Mouse (Mus musculus) kidney, adult 2 months (tissue): Measurements from ENCODE around the gene Zfp697. TPM values are rescaled to one million over a fixed set of nuclear protein-coding genes. Genes with fewer than 3 reads are reported as not detected.
A peak's percentile ranks its signal among the peaks of the same experiment; 100 is the strongest.

Experiments
- DNase-seq: peaks from one replicate; pipeline ENCODE4 v3.0.0; 2021
- H3K27ac ChIP-seq: fragments of 200-500 bp; 2 replicates; pipeline ENCODE4 v1.5.1; 2012; ENCODE audit warnings: low read depth, low read length, control low read depth, inconsistent platforms; ENCODE audit not compliant: insufficient read depth
- H3K27me3 ChIP-seq: fragments of 200-500 bp; replicated peaks from 2 replicates; pipeline ENCODE4 v1.6.1; 2012; ENCODE audit warnings: mild to moderate bottlenecking, moderate library complexity, low read length, inconsistent platforms; ENCODE audit not compliant: control insufficient read depth, insufficient read depth
- H3K36me3 ChIP-seq: fragments of 200-500 bp; 2 replicates; pipeline ENCODE4 v1.6.1; 2012; ENCODE audit warnings: mild to moderate bottlenecking, moderate library complexity, low read length, inconsistent platforms; ENCODE audit not compliant: control insufficient read depth, insufficient read depth
- H3K4me1 ChIP-seq: fragments of 200-500 bp; 2 replicates; pipeline ENCODE4 v1.6.1; 2011; ENCODE audit warnings: low read length; ENCODE audit not compliant: control insufficient read depth, insufficient read depth
- H3K4me3 ChIP-seq: fragments of 200-500 bp; 2 replicates; pipeline ENCODE4 v1.5.1; 2011; ENCODE audit warnings: mild to moderate bottlenecking, low read depth, low read length, control low read depth; ENCODE audit not compliant: insufficient read depth
- CTCF ChIP-seq: fragments of 200-500 bp; conservative IDR thresholded peaks from 2 replicates; pipeline ENCODE4 v1.5.1; 2011; ENCODE audit warnings: low read depth, mild to moderate bottlenecking, control low read depth, low read length, moderate library complexity, mixed read lengths; ENCODE audit not compliant: insufficient read depth, insufficient read length
- POLR2A ChIP-seq: fragments of 200-500 bp; IDR thresholded peaks from one replicate; pipeline ENCODE4 v1.6.1; 2011; ENCODE audit warnings: low read depth, low read length, control low read depth
- WGBS: fragments of 180-500 bp; shearing (Covaris S2); methylation state at CpG from one replicate; pipeline ENCODE4 v1.1.7; 2018; 5-methylcytosine and 5-hydroxymethylcytosine counted together
- polyA plus RNA-seq: library from polyadenylated mRNA; depleted of rRNA; stranded (reverse); fragments of >200 nt; gene quantifications from 2 replicates; pipeline ENCODE4 v1.2.3, GENCODE M21; 2012; rRNA removed

Gene Zfp697
- polyA plus RNA-seq, 1 experiment = 14.7 TPM

DNA sequence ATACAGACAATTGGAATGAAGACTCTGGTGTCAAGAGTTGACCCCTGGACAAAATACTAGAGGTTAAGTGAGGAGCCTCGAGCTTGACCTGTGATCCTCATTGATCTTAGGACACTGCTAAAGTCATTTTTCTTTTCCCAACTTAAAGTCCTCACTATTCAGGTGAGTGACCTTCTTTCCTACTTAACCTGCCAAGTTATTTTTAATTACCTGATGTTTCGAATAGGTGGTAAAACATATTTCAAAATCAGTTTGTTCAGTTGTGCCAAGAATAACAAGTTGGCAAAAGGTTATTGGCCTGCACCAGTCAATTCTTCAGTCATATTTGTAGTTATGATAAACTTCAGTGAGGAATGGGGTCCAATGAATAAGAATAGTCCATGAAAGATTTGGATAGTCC, 369.9 kb downstream of the Zfp697 start:
- H3K36me3 ChIP-seq = peaks cover 5% of the 10 kb centered on the region
- no peak overlapping the region for H3K4me3 ChIP-seq
- H3K4me1 ChIP-seq = no peaks in the 10 kb centered on the region
- DNase-seq = no peak
- TF ChIP-seq POLR2A (no peak), CTCF (no peak)
- WGBS = 49% methylated on average over 2 of the region's 2 CpGs
- H3K27ac ChIP-seq = no peak overlapping the region
- H3K27me3 ChIP-seq = no peaks in the 10 kb centered on the region

DNA sequence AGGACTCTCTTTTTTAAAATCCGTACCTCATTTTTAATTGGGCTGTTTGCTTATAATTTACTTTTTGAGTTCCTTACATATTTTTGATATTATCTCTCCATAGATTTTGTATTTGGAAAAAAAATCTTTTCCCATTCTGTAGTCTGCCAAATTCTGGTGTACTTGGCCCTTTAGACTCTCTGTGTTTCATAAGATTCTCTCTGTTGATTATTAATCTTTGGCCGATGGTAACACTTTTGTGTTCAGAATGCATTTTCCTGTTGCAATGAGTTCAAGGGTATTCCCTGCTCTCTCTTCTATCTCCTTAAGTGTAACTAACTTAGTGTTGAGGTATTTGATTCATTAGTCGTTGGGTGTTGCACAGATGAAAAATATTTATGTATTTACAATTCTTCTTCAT, 374.6 kb downstream of the Zfp697 start:
- 53% methylated on average over 3 of the region's 3 CpGs for WGBS

DNA sequence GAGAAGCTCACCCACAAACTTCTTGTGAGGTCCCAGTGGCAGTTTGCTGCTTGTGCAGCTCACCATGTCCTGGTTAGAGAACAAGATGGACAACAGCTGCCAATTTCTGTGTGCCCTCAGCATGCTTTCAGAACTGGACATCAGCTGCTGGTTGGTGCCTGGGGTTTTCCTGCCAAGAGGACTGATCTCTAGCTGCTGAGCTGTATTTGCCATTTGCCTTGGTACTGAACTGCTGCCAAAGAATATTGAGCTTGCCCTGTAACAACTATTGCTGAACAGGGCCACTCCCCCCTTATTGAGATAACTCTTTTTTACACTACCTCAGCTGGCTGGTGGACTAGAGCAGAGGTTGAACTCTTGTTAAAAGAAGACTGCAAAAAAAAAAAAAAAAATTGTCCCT, 381.9 kb downstream of the Zfp697 start:
- no peak overlapping the region for H3K27ac ChIP-seq
- H3K36me3 ChIP-seq = no peaks in the 10 kb centered on the region
- DNase-seq = peak; percentile 54

More for the DNA sequence above, 374.6 kb downstream of the Zfp697 start:
- H3K36me3 ChIP-seq = peaks cover under 1% of the 10 kb centered on the region; the same call in 1 of the 2 replicates
- H3K27me3 ChIP-seq = no peaks in the 10 kb centered on the region
- H3K27ac ChIP-seq = no peak overlapping the region
- TF ChIP-seq CTCF = no peak
- peak; percentile 73 for DNase-seq
- no peak overlapping the region for H3K4me3 ChIP-seq
- H3K4me1 ChIP-seq = no peaks in the 10 kb centered on the region; the same call in 1 of the 2 replicates

DNA sequence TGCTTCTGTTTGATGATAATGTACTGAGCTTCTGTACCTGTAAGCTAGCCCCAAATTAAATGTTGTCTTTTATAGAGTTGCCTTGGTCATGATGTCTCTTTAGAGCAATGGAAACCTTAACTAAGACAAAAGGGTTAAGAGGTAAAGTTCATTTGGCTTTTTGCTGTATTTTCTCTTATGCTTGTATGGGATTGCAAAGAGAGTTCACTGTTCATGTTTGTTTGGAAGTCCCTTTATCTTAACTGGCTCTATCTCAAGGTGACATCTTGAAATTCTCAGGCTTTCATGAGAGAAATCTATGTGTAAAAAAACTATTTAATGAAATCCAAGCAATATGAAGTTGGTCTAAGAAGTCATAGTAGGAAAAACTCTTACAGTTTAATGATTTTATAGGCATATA, 398.7 kb downstream of the Zfp697 start:
- H3K36me3 ChIP-seq = no peaks in the 10 kb centered on the region
- no peak for DNase-seq
- TF ChIP-seq POLR2A (no peak), CTCF (no peak)
- no peak overlapping the region for H3K4me3 ChIP-seq
- no peaks in the 10 kb centered on the region for H3K4me1 ChIP-seq
- H3K27me3 ChIP-seq = no peaks in the 10 kb centered on the region
- no peak overlapping the region for H3K27ac ChIP-seq

More for the DNA sequence above, 381.9 kb downstream of the Zfp697 start:
- H3K27me3 ChIP-seq = no peaks in the 10 kb centered on the region
- H3K4me3 ChIP-seq = no peak overlapping the region
- TF ChIP-seq POLR2A (no peak), CTCF (no peak)
- H3K4me1 ChIP-seq = no peaks in the 10 kb centered on the region; the same call in 1 of the 2 replicates

DNA sequence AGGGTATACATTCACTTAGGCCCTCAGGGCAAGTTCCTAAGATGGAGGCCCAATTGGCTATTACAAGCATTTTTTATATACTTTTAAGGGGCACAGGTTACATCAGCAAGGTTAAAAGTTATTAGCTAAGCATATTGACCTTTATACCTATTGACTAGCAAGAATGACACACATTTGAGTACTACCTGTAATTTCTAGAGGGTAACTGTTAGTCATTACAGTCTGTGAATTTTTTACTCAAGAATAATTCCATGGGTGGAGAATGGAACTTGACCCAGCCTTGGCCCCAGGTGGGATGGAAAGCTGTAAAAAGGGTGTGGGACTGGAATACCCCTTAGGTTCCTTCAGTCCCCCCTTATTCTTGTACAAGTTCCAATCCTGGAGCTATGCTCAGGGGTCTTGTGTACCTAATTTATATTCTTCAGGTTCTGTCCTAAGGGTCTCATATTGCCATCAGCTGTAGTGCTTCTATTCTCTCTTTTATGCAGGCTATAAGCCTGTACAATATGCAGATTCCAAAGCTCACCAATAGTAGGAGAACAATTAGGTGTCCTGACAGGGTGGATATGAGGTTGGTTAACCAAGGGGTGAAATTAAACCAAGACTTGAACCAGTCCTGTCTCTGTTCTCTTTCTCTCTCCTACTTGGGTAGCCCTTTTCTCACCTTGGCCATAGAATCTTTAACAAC, 400.1 kb downstream of the Zfp697 start:
- Histone ChIP-seq H3K27ac (no peak overlapping the region), H3K27me3 (no peaks in the 10 kb centered on the region), H3K4me1 (no peaks in the 10 kb centered on the region), H3K36me3 (no peaks in the 10 kb centered on the region), H3K4me3 (no peak overlapping the region)
- DNase-seq = peak; percentile 58
- TF ChIP-seq CTCF (no peak), POLR2A (no peak)

DNA sequence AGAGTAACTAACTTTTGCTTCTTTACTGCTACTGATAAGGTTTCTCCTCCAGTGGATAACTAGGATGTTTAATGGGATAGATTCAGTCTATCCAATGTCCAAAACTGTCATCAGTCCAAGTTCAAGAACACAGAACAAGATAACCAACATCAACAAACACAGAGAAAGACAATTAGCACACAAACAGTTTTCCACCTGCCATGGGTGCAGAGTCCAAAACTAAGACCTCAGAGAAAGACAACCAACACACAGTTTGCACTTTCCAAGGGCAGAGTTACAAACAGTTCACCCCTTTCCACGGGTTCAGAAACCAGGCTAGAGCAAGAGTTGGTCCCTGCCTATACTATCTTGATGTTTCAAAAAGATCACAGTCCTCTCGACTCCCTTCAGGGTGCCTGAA, 404.3 kb downstream of the Zfp697 start:
- no peak for TF ChIP-seq CTCF
- TF ChIP-seq POLR2A = no peak
- Histone ChIP-seq H3K27me3 (no peaks in the 10 kb centered on the region), H3K36me3 (no peaks in the 10 kb centered on the region), H3K4me1 (no peaks in the 10 kb centered on the region), H3K4me3 (no peak overlapping the region), H3K27ac (no peak overlapping the region)
- WGBS = 67% methylated on average over 2 of the region's 2 CpGs
- no peak for DNase-seq

Other genes with a start within 250 kb of the Zfp697 start
- gene Adam30, start 221.8 kb upstream of the Zfp697 start, polyA plus RNA-seq = not detected in 2 replicates
- not detected in 2 replicates for gene Reg4, start 160.3 kb upstream of the Zfp697 start, polyA plus RNA-seq
- gene Hmgcs2, start 102.0 kb upstream of the Zfp697 start, polyA plus RNA-seq = 39.0 and 39.5 TPM in 2 replicates
- 47.1 and 54.5 TPM in 2 replicates for gene Phgdh, start 42.5 kb upstream of the Zfp697 start, polyA plus RNA-seq
- 306 and 370 TPM in 2 replicates for gene Gm4450, start 74.7 kb downstream of the Zfp697 start, polyA plus RNA-seq
- gene Hsd3b4, start 128.1 kb downstream of the Zfp697 start, polyA plus RNA-seq = 341 TPM in 2 replicates
- 795 and 1,015 TPM in 2 replicates for gene Gm10681, start 206.3 kb downstream of the Zfp697 start, polyA plus RNA-seq
- gene Hsd3b5, start 247.8 kb downstream of the Zfp697 start, polyA plus RNA-seq = 0.19 and 0.26 TPM in 2 replicates